Comparison of ENCODE assay signal across 8 mouse cellular contexts in the genomic region with DNA sequence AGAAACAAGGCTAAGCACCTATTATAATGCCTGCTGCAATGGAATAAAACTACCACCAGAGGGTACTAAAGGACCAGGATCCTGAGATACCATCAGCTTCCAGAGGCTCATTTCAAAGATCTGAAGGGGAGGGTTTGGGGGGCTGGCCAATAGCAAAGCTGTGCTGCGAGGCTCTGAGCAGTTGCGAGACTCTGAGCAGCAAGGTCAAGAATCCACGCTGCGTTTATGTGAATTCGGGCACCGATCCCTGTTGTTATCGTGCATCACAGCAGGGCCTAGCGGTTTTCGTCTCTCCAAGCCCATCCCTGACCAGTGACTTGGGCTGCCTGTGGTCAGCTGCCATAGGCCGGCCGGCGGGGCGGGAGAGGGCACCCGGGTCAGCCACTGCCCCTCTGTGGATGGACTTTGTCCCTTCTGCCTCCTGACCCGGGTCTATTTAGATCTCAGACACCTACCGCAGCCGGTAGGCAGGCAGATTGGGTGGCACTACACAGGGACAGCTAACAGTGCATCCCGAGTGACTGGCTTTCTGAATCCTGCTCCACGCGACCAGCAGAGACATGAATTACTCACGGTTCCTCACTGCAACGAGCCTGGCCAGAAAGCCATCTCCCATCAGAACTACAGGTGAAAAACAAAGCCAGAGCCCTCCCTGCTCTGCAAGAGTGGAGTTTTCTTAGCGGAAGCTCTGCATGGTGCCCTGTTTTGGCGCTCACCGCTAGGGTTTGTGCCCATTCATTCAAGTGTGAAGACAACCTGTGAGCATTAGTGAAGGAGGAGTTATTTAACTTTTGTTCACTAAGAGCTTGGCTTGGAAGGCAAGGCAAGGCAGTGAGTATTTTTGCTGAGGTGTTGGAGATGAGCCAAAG. TPM values are rescaled to one million over a fixed set of nuclear protein-coding genes. Genes with fewer than 3 reads are reported as not detected.
DNase-seq lines count a peak whose midpoint lies in the region; ATAC-seq lines count a peak whose summit lies in the region.

Aadat (plus strand) TSS at position 280 of the 869 bp plus-strand sequence.

- H3K36me3 ChIP-seq in embryonic facial prominence, embryonic 10.5 days (replicated peaks) = no peaks in the 10 kb centered on the region
- no peaks in the 10 kb centered on the region for H3K36me3 ChIP-seq in limb, embryonic 11.5 days (ENCODE audit: control insufficient read depth, insufficient read depth, low read length)
- H3K36me3 ChIP-seq in midbrain, embryonic 13.5 days = no peaks in the 10 kb centered on the region
- H3K36me3 ChIP-seq in stomach, embryonic 16.5 days (ENCODE audit: control insufficient read depth, insufficient read depth, low read length) = no peaks in the 10 kb centered on the region

- ATAC-seq in limb, embryonic 11.5 days (ENCODE audit: insufficient number of reproducible peaks, low FRiP score, low TSS enrichment, low read depth) = peak; percentile 90
- peak; percentile 98 for ATAC-seq in midbrain, embryonic 13.5 days
- peak; percentile 81; the same call in 1 of the 2 replicates for ATAC-seq in stomach, embryonic 16.5 days (ENCODE audit: insufficient read depth, low FRiP score)

- H3K27ac ChIP-seq in embryonic facial prominence, embryonic 10.5 days (replicated peaks) = peak within 1 kb of the TSS; percentile 85
- H3K27ac ChIP-seq in limb, embryonic 11.5 days (replicated peaks; ENCODE audit: low read depth, low read length) = no peak within 1 kb of the TSS
- peak within 1 kb of the TSS; percentile 36; the same call in 1 of the 2 replicates for H3K27ac ChIP-seq in midbrain, embryonic 13.5 days
- H3K27ac ChIP-seq in stomach, embryonic 16.5 days (ENCODE audit: low read length) = no peak within 1 kb of the TSS

- H3K4me1 ChIP-seq in embryonic facial prominence, embryonic 10.5 days = peaks cover 6% of the 10 kb centered on the region
- H3K4me1 ChIP-seq in limb, embryonic 11.5 days (ENCODE audit: control insufficient read depth, insufficient read depth, low read length) = no peaks in the 10 kb centered on the region
- peaks cover 5% of the 10 kb centered on the region for H3K4me1 ChIP-seq in midbrain, embryonic 13.5 days (replicated peaks)
- H3K4me1 ChIP-seq in stomach, embryonic 16.5 days (ENCODE audit: control insufficient read depth, insufficient read depth, low read length) = no peaks in the 10 kb centered on the region

- WGBS in embryonic facial prominence, embryonic 10.5 days = 2% methylated on average over 25 of the region's 25 CpGs
- 3% methylated on average over 25 of the region's 25 CpGs for WGBS in limb, embryonic 11.5 days
- WGBS in midbrain, embryonic 13.5 days = under 1% methylated on average over 25 of the region's 25 CpGs
- WGBS in stomach, embryonic 16.5 days = 1% methylated on average over 25 of the region's 25 CpGs

- H3K27me3 ChIP-seq in embryonic facial prominence, embryonic 10.5 days (replicated peaks; ENCODE audit: low read depth, poor library complexity, severe bottlenecking) = no peaks in the 10 kb centered on the region
- H3K27me3 ChIP-seq in limb, embryonic 11.5 days (ENCODE audit: control insufficient read depth, insufficient read depth, low read length) = no peaks in the 10 kb centered on the region
- H3K27me3 ChIP-seq in midbrain, embryonic 13.5 days = no peaks in the 10 kb centered on the region
- no peaks in the 10 kb centered on the region for H3K27me3 ChIP-seq in stomach, embryonic 16.5 days (ENCODE audit: control insufficient read depth, insufficient read depth, low read length)

- peak within 1 kb of the TSS; percentile 76 for H3K9ac ChIP-seq in limb, embryonic 11.5 days (ENCODE audit: low read length)
- peak within 1 kb of the TSS; percentile 74 for H3K9ac ChIP-seq in midbrain, embryonic 13.5 days (replicated peaks)
- peak within 1 kb of the TSS; percentile 65 for H3K9ac ChIP-seq in stomach, embryonic 16.5 days (ENCODE audit: low read length)

- H3K4me2 ChIP-seq in limb, embryonic 11.5 days (ENCODE audit: low read depth, severe bottlenecking) = peak within 1 kb of the TSS; percentile 81
- H3K4me2 ChIP-seq in midbrain, embryonic 13.5 days (replicated peaks) = peak within 1 kb of the TSS; percentile 80
- H3K4me2 ChIP-seq in stomach, embryonic 16.5 days (ENCODE audit: low read depth, low read length) = peak within 1 kb of the TSS; percentile 90

- peak within 1 kb of the TSS; percentile 68 for H3K4me3 ChIP-seq in embryonic facial prominence, embryonic 10.5 days
- H3K4me3 ChIP-seq in limb, embryonic 11.5 days (ENCODE audit: low read depth, low read length) = peak within 1 kb of the TSS; percentile 47
- H3K4me3 ChIP-seq in midbrain, embryonic 13.5 days (replicated peaks) = peak within 1 kb of the TSS; percentile 66
- peak within 1 kb of the TSS; percentile 61 for H3K4me3 ChIP-seq in stomach, embryonic 16.5 days (replicated peaks; ENCODE audit: low read length)

- H3K9me3 ChIP-seq in embryonic facial prominence, embryonic 10.5 days = no peaks in the 10 kb centered on the region
- H3K9me3 ChIP-seq in limb, embryonic 11.5 days (ENCODE audit: control insufficient read depth, low read length) = no peaks in the 10 kb centered on the region
- H3K9me3 ChIP-seq in midbrain, embryonic 13.5 days = no peaks in the 10 kb centered on the region
- no peaks in the 10 kb centered on the region for H3K9me3 ChIP-seq in stomach, embryonic 16.5 days (replicated peaks; ENCODE audit: control insufficient read depth, low read length)

- peak; percentile 25 for DNase-seq in urinary bladder, adult 2 months (ENCODE audit: low spot score)
- no peak for DNase-seq in urinary bladder, postnatal 10 days (ENCODE audit: low spot score)
- DNase-seq in embryonic facial prominence, embryonic 10.5 days (ENCODE audit: low spot score) = peak; percentile 81
- peak; percentile 26 for DNase-seq in heart, adult 8-10 months (ENCODE audit: low spot score)
- peak; percentile 81 to 87 for DNase-seq in kidney, adult 8-10 months
- peak; percentile 74 for DNase-seq in limb, embryonic 11.5 days (ENCODE audit: low spot score)

RNA-seq across cellular contexts. Expression of gene Aadat, which starts in this region (rescaled TPM):
- polyA plus RNA-seq in urinary bladder, adult 2 months (2012; rRNA removed) = 0.08 and 0.13 TPM in 2 replicates
- 0.80 and 1.3 TPM in 2 replicates for polyA plus RNA-seq in embryonic facial prominence, embryonic 10.5 days (2016; fragmentation: Nextera tagmentation; extraction: Ambion mirVana)
- not detected for total RNA-seq in heart, adult 8-10 months (2022)
- polyA plus RNA-seq in limb, embryonic 11.5 days (2014; fragmentation: Nextera tagmentation; extraction: Ambion mirVana) = 2.3 and 2.7 TPM in 2 replicates
- polyA plus RNA-seq in midbrain, embryonic 13.5 days (2015; fragmentation: Nextera tagmentation; extraction: Ambion mirVana) = 1.4 and 1.6 TPM in 2 replicates
- polyA plus RNA-seq in stomach, embryonic 16.5 days (2015; fragmentation: Nextera tagmentation; extraction: Ambion mirVana) = 0.61 and 0.69 TPM in 2 replicates

Comparison
In these comparisons a context has a peak if more than half of its experiments do, and no peak if none do; other contexts are left out.
1. Peak in DNase-seq in urinary bladder, adult 2 months; RNA of the gene not detected or under 1 TPM.
2. Peak in DNase-seq in heart, adult 8-10 months; RNA of the gene not detected or under 1 TPM.
3. Peak in ATAC-seq, H3K4me3 ChIP-seq, H3K9ac ChIP-seq and H3K4me2 ChIP-seq in stomach, embryonic 16.5 days; RNA of the gene not detected or under 1 TPM.
4. H3K27ac ChIP-seq: peak in embryonic facial prominence, embryonic 10.5 days (single experiment) and midbrain, embryonic 13.5 days (single experiment); none in limb, embryonic 11.5 days (single experiment) and stomach, embryonic 16.5 days (single experiment).
5. Peak in every context shown above with its lines, with median percentiles within 50 percentile points of each other: H3K4me3 ChIP-seq, ATAC-seq, H3K4me2 ChIP-seq and H3K9ac ChIP-seq.